In the genomic region with DNA sequence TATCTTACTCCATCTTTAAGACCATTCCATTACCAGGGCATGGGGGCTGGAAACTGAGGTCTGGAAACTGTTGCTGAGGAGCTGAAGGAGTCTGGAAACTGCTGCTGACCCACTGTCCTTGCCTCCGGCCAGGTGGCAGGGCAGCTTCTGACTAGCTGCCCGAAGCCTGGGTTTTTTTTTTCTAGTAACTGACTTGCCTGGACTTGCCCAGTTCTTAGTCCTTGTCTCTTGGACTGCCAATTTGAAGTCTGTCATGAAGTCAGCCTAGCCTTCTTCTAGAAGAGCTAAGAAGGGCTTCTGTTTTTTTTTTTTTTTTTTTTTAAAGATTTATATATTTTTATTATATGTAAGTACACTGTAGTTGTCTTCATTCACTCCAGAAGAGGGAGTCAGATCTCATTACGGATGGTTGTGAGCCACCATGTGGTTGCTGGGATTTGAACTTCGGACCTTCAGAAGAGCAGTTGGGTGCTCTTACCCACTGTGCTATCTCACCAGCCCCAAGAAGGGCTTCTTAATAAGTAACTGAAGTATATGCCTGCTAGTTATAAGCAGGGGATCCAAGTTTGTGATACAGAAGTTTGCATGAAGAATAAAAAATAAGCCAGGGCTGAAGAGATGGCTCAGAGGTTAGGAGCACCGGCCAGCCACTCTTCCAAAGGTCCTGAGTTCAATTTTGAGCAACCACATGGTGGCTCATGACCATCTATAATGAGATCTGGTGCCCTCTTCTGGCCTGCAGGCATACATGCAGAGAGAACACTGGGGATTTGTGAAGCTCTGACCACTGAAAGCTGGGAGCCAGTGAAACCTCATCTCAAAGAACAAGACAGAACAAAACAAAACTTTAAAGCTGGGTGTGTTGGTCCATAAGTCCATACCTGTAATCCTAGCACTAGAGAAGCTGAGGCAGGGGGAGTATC, we compare ENCODE assay signal across 9 mouse cellular contexts. TPM values are rescaled to one million over a fixed set of nuclear protein-coding genes. Genes with fewer than 3 reads are reported as not detected.
DNase-seq lines count a peak whose midpoint lies in the region; ATAC-seq lines count a peak whose summit lies in the region.
"Had no signal": no experiment of that assay in that cellular context is flagged by ENCODE, and none has a peak within 500 bp of the region (broad histone marks: within the 10 kb centered on the region; RNA-seq: fewer than 3 reads in every experiment).

No protein-coding gene starts in this region.

- WGBS in forebrain, embryonic 10.5 days, result 74% methylated on average over 5 of the region's 5 CpGs
- 67% methylated on average over 5 of the region's 5 CpGs for WGBS in forebrain, embryonic 12.5 days
- 63% methylated on average over 5 of the region's 5 CpGs for WGBS in neural tube, embryonic 11.5 days
- 70% methylated on average over 5 of the region's 5 CpGs for WGBS in neural tube, embryonic 15.5 days

- ATAC-seq in forebrain, embryonic 12.5 days (ENCODE audit: low FRiP score), result no peak
- ATAC-seq in neural tube, embryonic 11.5 days (ENCODE audit: insufficient read depth, low FRiP score, low TSS enrichment), result no peak
- ATAC-seq in neural tube, embryonic 15.5 days (ENCODE audit: low FRiP score), result no peak
- ATAC-seq in megakaryocyte progenitor cell, adult 5-6 weeks (replicated peaks; ENCODE audit: poor library complexity), result no peak

- H3K36me3 ChIP-seq in forebrain, embryonic 10.5 days (replicated peaks), result peaks cover 2% of the 10 kb centered on the region
- no peaks in the 10 kb centered on the region for H3K36me3 ChIP-seq in forebrain, embryonic 12.5 days (replicated peaks)
- H3K36me3 ChIP-seq in neural tube, embryonic 11.5 days (ENCODE audit: control insufficient read depth, insufficient read depth, low read length), result no peaks in the 10 kb centered on the region
- H3K36me3 ChIP-seq in neural tube, embryonic 15.5 days, result peaks cover 1% of the 10 kb centered on the region; the same call in 1 of the 2 replicates

- H3K9ac ChIP-seq in forebrain, embryonic 12.5 days, result no peak overlapping the region
- no peak overlapping the region for H3K9ac ChIP-seq in neural tube, embryonic 11.5 days (ENCODE audit: low read length)
- H3K9ac ChIP-seq in neural tube, embryonic 15.5 days (replicated peaks), result no peak overlapping the region

- no peak overlapping the region for H3K27ac ChIP-seq in forebrain, embryonic 10.5 days
- H3K27ac ChIP-seq in forebrain, embryonic 12.5 days, result no peak overlapping the region
- H3K27ac ChIP-seq in neural tube, embryonic 11.5 days (ENCODE audit: low read depth, low read length), result no peak overlapping the region
- H3K27ac ChIP-seq in neural tube, embryonic 15.5 days (replicated peaks), result no peak overlapping the region

- no peaks in the 10 kb centered on the region for H3K9me3 ChIP-seq in forebrain, embryonic 10.5 days
- no peaks in the 10 kb centered on the region for H3K9me3 ChIP-seq in forebrain, embryonic 12.5 days
- H3K9me3 ChIP-seq in neural tube, embryonic 11.5 days (ENCODE audit: control insufficient read depth, low read length), result no peaks in the 10 kb centered on the region
- H3K9me3 ChIP-seq in neural tube, embryonic 15.5 days (replicated peaks), result no peaks in the 10 kb centered on the region

- peaks cover 34% of the 10 kb centered on the region for H3K4me1 ChIP-seq in forebrain, embryonic 10.5 days
- peaks cover 13% of the 10 kb centered on the region for H3K4me1 ChIP-seq in forebrain, embryonic 12.5 days
- peaks cover 11% of the 10 kb centered on the region for H3K4me1 ChIP-seq in neural tube, embryonic 11.5 days (ENCODE audit: control insufficient read depth, insufficient read depth, low read length)
- H3K4me1 ChIP-seq in neural tube, embryonic 15.5 days, result peaks cover 16% of the 10 kb centered on the region

- H3K4me2 ChIP-seq in forebrain, embryonic 12.5 days, result no peak overlapping the region
- no peak overlapping the region for H3K4me2 ChIP-seq in neural tube, embryonic 11.5 days (ENCODE audit: low read depth)
- no peak overlapping the region for H3K4me2 ChIP-seq in neural tube, embryonic 15.5 days

- peak; percentile 35 for DNase-seq in forebrain, embryonic 10.5 days (ENCODE audit: extremely low spot score, low spot score)
- DNase-seq in neural tube, embryonic 11.5 days (ENCODE audit: low spot score), result peak; percentile 35
- DNase-seq in cerebellum, adult 9-11 months, result peak; percentile 64
- peak; percentile 60 to 63 for DNase-seq in kidney, postnatal 36 days
- DNase-seq in yolk sac, embryonic 10.5 days (ENCODE audit: low spot score), result peak; percentile 62

- no peak overlapping the region for H3K4me3 ChIP-seq in forebrain, embryonic 10.5 days
- H3K4me3 ChIP-seq in forebrain, embryonic 12.5 days (replicated peaks), result no peak overlapping the region
- no peak overlapping the region for H3K4me3 ChIP-seq in neural tube, embryonic 11.5 days (ENCODE audit: low read depth, low read length)
- no peak overlapping the region for H3K4me3 ChIP-seq in neural tube, embryonic 15.5 days (replicated peaks)

- H3K27me3 ChIP-seq in forebrain, embryonic 10.5 days (ENCODE audit: poor library complexity, severe bottlenecking), result no peaks in the 10 kb centered on the region; the same call in 1 of the 2 replicates
- peaks cover 5% of the 10 kb centered on the region; the same call in 1 of the 2 replicates for H3K27me3 ChIP-seq in forebrain, embryonic 12.5 days
- no peaks in the 10 kb centered on the region for H3K27me3 ChIP-seq in neural tube, embryonic 11.5 days (ENCODE audit: control insufficient read depth, insufficient read depth, low read length)
- 0 out of 2 replicates have a peak, but pooled peaks cover 3% of the 10 kb centered on the region for H3K27me3 ChIP-seq in neural tube, embryonic 15.5 days (replicated peaks)

RNA-seq across cellular contexts. Expression of gene Eif3l, which starts 3.6 kb away (rescaled TPM):
- polyA plus RNA-seq in forebrain, embryonic 10.5 days (2016; fragmentation: Nextera tagmentation; extraction: Ambion mirVana), result 283 and 289 TPM in 2 replicates
- 209 and 216 TPM in 2 replicates for polyA plus RNA-seq in forebrain, embryonic 12.5 days (2016; fragmentation: Nextera tagmentation; extraction: Ambion mirVana)
- polyA plus RNA-seq in neural tube, embryonic 11.5 days (2014; fragmentation: Nextera tagmentation; extraction: Ambion mirVana), result 250 and 259 TPM in 2 replicates
- polyA plus RNA-seq in neural tube, embryonic 15.5 days (2015; fragmentation: Nextera tagmentation; extraction: Ambion mirVana), result 164 and 193 TPM in 2 replicates
- total RNA-seq in megakaryocyte progenitor cell, adult 5-6 weeks (2015), result 192 and 203 TPM in 2 replicates
- total RNA-seq in megakaryocyte progenitor cell, adult 5-6 weeks (2017), result 259 and 271 TPM in 2 replicates

RNA-seq across cellular contexts. Expression of gene Ankrd54, which starts 8.7 kb away (rescaled TPM):
- 56.0 and 60.5 TPM in 2 replicates for polyA plus RNA-seq in forebrain, embryonic 10.5 days (2016; fragmentation: Nextera tagmentation; extraction: Ambion mirVana)
- 59.5 and 60.0 TPM in 2 replicates for polyA plus RNA-seq in forebrain, embryonic 12.5 days (2016; fragmentation: Nextera tagmentation; extraction: Ambion mirVana)
- 59.5 and 65.6 TPM in 2 replicates for polyA plus RNA-seq in neural tube, embryonic 11.5 days (2014; fragmentation: Nextera tagmentation; extraction: Ambion mirVana)
- 52.4 and 52.8 TPM in 2 replicates for polyA plus RNA-seq in neural tube, embryonic 15.5 days (2015; fragmentation: Nextera tagmentation; extraction: Ambion mirVana)
- total RNA-seq in megakaryocyte progenitor cell, adult 5-6 weeks (2015), result 16.0 and 17.3 TPM in 2 replicates
- 11.2 and 18.8 TPM in 2 replicates for total RNA-seq in megakaryocyte progenitor cell, adult 5-6 weeks (2017)

RNA-seq across cellular contexts. Expression of gene Galr3, which starts 29.7 kb away (rescaled TPM):
- polyA plus RNA-seq in forebrain, embryonic 10.5 days (2016; fragmentation: Nextera tagmentation; extraction: Ambion mirVana), result not detected in 2 replicates
- not detected in 2 replicates for polyA plus RNA-seq in forebrain, embryonic 12.5 days (2016; fragmentation: Nextera tagmentation; extraction: Ambion mirVana)
- polyA plus RNA-seq in neural tube, embryonic 11.5 days (2014; fragmentation: Nextera tagmentation; extraction: Ambion mirVana), result not detected in 2 replicates
- polyA plus RNA-seq in neural tube, embryonic 15.5 days (2015; fragmentation: Nextera tagmentation; extraction: Ambion mirVana), result 0.14 and 0.17 TPM in 2 replicates
- 0.15 and 0.69 TPM in 2 replicates for total RNA-seq in megakaryocyte progenitor cell, adult 5-6 weeks (2015)
- total RNA-seq in megakaryocyte progenitor cell, adult 5-6 weeks (2017), result 0.29 and 0.91 TPM in 2 replicates
- total RNA-seq: layer of hippocampus, postnatal 36 days had no signal

RNA-seq across cellular contexts. Expression of gene Micall1, which starts 37.3 kb away (rescaled TPM):
- polyA plus RNA-seq in forebrain, embryonic 10.5 days (2016; fragmentation: Nextera tagmentation; extraction: Ambion mirVana), result 5.1 and 5.5 TPM in 2 replicates
- 8.4 and 9.5 TPM in 2 replicates for polyA plus RNA-seq in forebrain, embryonic 12.5 days (2016; fragmentation: Nextera tagmentation; extraction: Ambion mirVana)
- 6.8 and 7.9 TPM in 2 replicates for polyA plus RNA-seq in neural tube, embryonic 11.5 days (2014; fragmentation: Nextera tagmentation; extraction: Ambion mirVana)
- 11.6 and 12.2 TPM in 2 replicates for polyA plus RNA-seq in neural tube, embryonic 15.5 days (2015; fragmentation: Nextera tagmentation; extraction: Ambion mirVana)
- total RNA-seq in megakaryocyte progenitor cell, adult 5-6 weeks (2015), result 4.8 and 5.6 TPM in 2 replicates
- total RNA-seq in megakaryocyte progenitor cell, adult 5-6 weeks (2017), result 3.6 and 5.5 TPM in 2 replicates

RNA-seq across cellular contexts. Expression of gene H1f0, which starts 43.1 kb away (rescaled TPM):
- 427 and 444 TPM in 2 replicates for polyA plus RNA-seq in forebrain, embryonic 10.5 days (2016; fragmentation: Nextera tagmentation; extraction: Ambion mirVana)
- polyA plus RNA-seq in forebrain, embryonic 12.5 days (2016; fragmentation: Nextera tagmentation; extraction: Ambion mirVana), result 638 and 696 TPM in 2 replicates
- polyA plus RNA-seq in neural tube, embryonic 11.5 days (2014; fragmentation: Nextera tagmentation; extraction: Ambion mirVana), result 289 and 340 TPM in 2 replicates
- 169 and 222 TPM in 2 replicates for polyA plus RNA-seq in neural tube, embryonic 15.5 days (2015; fragmentation: Nextera tagmentation; extraction: Ambion mirVana)
- 11.1 and 14.5 TPM in 2 replicates for total RNA-seq in megakaryocyte progenitor cell, adult 5-6 weeks (2015)
- total RNA-seq in megakaryocyte progenitor cell, adult 5-6 weeks (2017), result 24.3 and 29.0 TPM in 2 replicates
